ENCODE assay signal across 7 mouse cellular contexts in genomic region chr8:106929155-106929913, GRCm38 (mm10). TPM values are rescaled to one million over a fixed set of nuclear protein-coding genes. Genes with fewer than 3 reads are reported as not detected.
A peak's percentile ranks its signal among the peaks of the same experiment; 100 is the strongest.
DNase-seq lines count a peak whose midpoint lies in the region; ATAC-seq and TF ChIP-seq lines count a peak whose summit lies in the region.

No protein-coding gene starts in this region.

- peak; percentile 99 for DNase-seq in adipocyte (ENCODE audit: low spot score)
- DNase-seq in embryonic facial prominence, embryonic 11.5 days (ENCODE audit: low spot score): peak; percentile 63
- peak; percentile 46 for DNase-seq in hindlimb bud, embryonic 11.5 days (ENCODE audit: extremely low spot score, low read depth, low spot score)
- no peak for DNase-seq in thymus, postnatal 36 days
- no peak for DNase-seq in forebrain, postnatal 0 days
- no peak for DNase-seq in spleen, adult 12 weeks (ENCODE audit: low spot score)

- H3K27ac ChIP-seq in embryonic facial prominence, embryonic 11.5 days (replicated peaks; ENCODE audit: low read depth, low read length): no peak overlapping the region
- H3K27ac ChIP-seq in lung, embryonic 16.5 days (ENCODE audit: low read length): peak overlapping the region; percentile 91
- H3K27ac ChIP-seq in forebrain, postnatal 0 days (ENCODE audit: low read depth, low read length): no peak overlapping the region

- H3K27me3 ChIP-seq in embryonic facial prominence, embryonic 11.5 days (ENCODE audit: control insufficient read depth, insufficient read depth, low read length): no peaks in the 10 kb centered on the region
- H3K27me3 ChIP-seq in lung, embryonic 16.5 days (ENCODE audit: control insufficient read depth, insufficient read depth, low read depth, low read length): no peaks in the 10 kb centered on the region
- H3K27me3 ChIP-seq in forebrain, postnatal 0 days (ENCODE audit: insufficient read depth, low read length): peaks cover 4% of the 10 kb centered on the region

- no peak for TF ChIP-seq CTCF in forebrain, postnatal 0 days (IDR thresholded peaks at IDR 0.05; ENCODE audit: low read depth)

- no peak overlapping the region for H3K4me3 ChIP-seq in embryonic facial prominence, embryonic 11.5 days (ENCODE audit: low read depth, low read length)
- H3K4me3 ChIP-seq in lung, embryonic 16.5 days (ENCODE audit: low read length): no peak overlapping the region
- no peak overlapping the region for H3K4me3 ChIP-seq in forebrain, postnatal 0 days (ENCODE audit: low read depth, low read length)

- no peak overlapping the region for H3K4me2 ChIP-seq in embryonic facial prominence, embryonic 11.5 days (ENCODE audit: low read depth, low read length)
- H3K4me2 ChIP-seq in lung, embryonic 16.5 days (ENCODE audit: low read depth, low read length): no peak overlapping the region
- H3K4me2 ChIP-seq in forebrain, postnatal 0 days (ENCODE audit: low read depth): no peak overlapping the region

- H3K9ac ChIP-seq in embryonic facial prominence, embryonic 11.5 days (replicated peaks; ENCODE audit: low read length): no peak overlapping the region
- H3K9ac ChIP-seq in lung, embryonic 16.5 days (ENCODE audit: low read length): no peak overlapping the region
- no peak overlapping the region for H3K9ac ChIP-seq in forebrain, postnatal 0 days

- no peaks in the 10 kb centered on the region for H3K9me3 ChIP-seq in embryonic facial prominence, embryonic 11.5 days (replicated peaks; ENCODE audit: control insufficient read depth, low read length)
- H3K9me3 ChIP-seq in lung, embryonic 16.5 days (ENCODE audit: control insufficient read depth, low read length): no peaks in the 10 kb centered on the region
- no peaks in the 10 kb centered on the region for H3K9me3 ChIP-seq in forebrain, postnatal 0 days (ENCODE audit: low read length)

- ATAC-seq in embryonic facial prominence, embryonic 11.5 days (replicated peaks; ENCODE audit: insufficient number of reproducible peaks, low FRiP score, low TSS enrichment, low read depth): no peak
- ATAC-seq in lung, embryonic 16.5 days (ENCODE audit: low read depth): peak; percentile 80
- no peak for ATAC-seq in forebrain, postnatal 0 days

- 32% methylated on average over 6 of the region's 6 CpGs for WGBS in embryonic facial prominence, embryonic 11.5 days
- 33% methylated on average over 6 of the region's 6 CpGs for WGBS in lung, embryonic 16.5 days
- whole genome bisulfite sequencing in forebrain, postnatal 0 days: 60% methylated on average over 6 of the region's 6 CpGs

- no peaks in the 10 kb centered on the region for H3K4me1 ChIP-seq in embryonic facial prominence, embryonic 11.5 days (ENCODE audit: control insufficient read depth, insufficient read depth, low read length)
- H3K4me1 ChIP-seq in lung, embryonic 16.5 days (replicated peaks; ENCODE audit: control insufficient read depth, insufficient read depth, low read length): peaks cover 26% of the 10 kb centered on the region
- no peaks in the 10 kb centered on the region for H3K4me1 ChIP-seq in forebrain, postnatal 0 days (ENCODE audit: insufficient read depth)

- H3K36me3 ChIP-seq in embryonic facial prominence, embryonic 11.5 days (replicated peaks; ENCODE audit: control insufficient read depth, insufficient read depth, low read depth, low read length): no peaks in the 10 kb centered on the region
- H3K36me3 ChIP-seq in lung, embryonic 16.5 days (ENCODE audit: control insufficient read depth, insufficient read depth, low read length): no peaks in the 10 kb centered on the region
- no peaks in the 10 kb centered on the region for H3K36me3 ChIP-seq in forebrain, postnatal 0 days (ENCODE audit: insufficient read depth)

RNA-seq across cellular contexts. Expression of gene Sntb2, which starts 6.2 kb away (rescaled TPM):
- polyA plus RNA-seq in embryonic facial prominence, embryonic 11.5 days (2014; fragmentation: Nextera tagmentation; extraction: Ambion mirVana): 7.4 TPM in 2 replicates
- 15.0 and 15.7 TPM in 2 replicates for polyA plus RNA-seq in lung, embryonic 16.5 days (2015; fragmentation: Nextera tagmentation; extraction: Ambion mirVana)
- 6.1 and 6.9 TPM in 2 replicates for total RNA-seq in forebrain, postnatal 0 days (2014; rRNA removed)
- 1.7 and 3.0 TPM in 2 replicates for polyA plus RNA-seq in forebrain, postnatal 0 days (2015; fragmentation: Nextera tagmentation; extraction: Ambion mirVana)

RNA-seq across cellular contexts. Expression of gene Utp4, which starts 35.9 kb away (rescaled TPM):
- polyA plus RNA-seq in embryonic facial prominence, embryonic 11.5 days (2014; fragmentation: Nextera tagmentation; extraction: Ambion mirVana): 90.3 and 93.0 TPM in 2 replicates
- polyA plus RNA-seq in lung, embryonic 16.5 days (2015; fragmentation: Nextera tagmentation; extraction: Ambion mirVana): 54.4 and 59.7 TPM in 2 replicates
- 22.2 and 23.2 TPM in 2 replicates for total RNA-seq in forebrain, postnatal 0 days (2014; rRNA removed)
- polyA plus RNA-seq in forebrain, postnatal 0 days (2015; fragmentation: Nextera tagmentation; extraction: Ambion mirVana): 26.9 and 30.4 TPM in 2 replicates

RNA-seq across cellular contexts. Expression of gene Has3, which starts 59.3 kb away (rescaled TPM):
- 0.18 and 0.31 TPM in 2 replicates for polyA plus RNA-seq in embryonic facial prominence, embryonic 11.5 days (2014; fragmentation: Nextera tagmentation; extraction: Ambion mirVana)
- polyA plus RNA-seq in lung, embryonic 16.5 days (2015; fragmentation: Nextera tagmentation; extraction: Ambion mirVana): 0.23 and 0.24 TPM in 2 replicates
- 18.1 and 19.7 TPM in 2 replicates for total RNA-seq in forebrain, postnatal 0 days (2014; rRNA removed)
- 0.77 and 0.86 TPM in 2 replicates for polyA plus RNA-seq in forebrain, postnatal 0 days (2015; fragmentation: Nextera tagmentation; extraction: Ambion mirVana)

Comparison
In these comparisons a context has a peak if more than half of its experiments do, and no peak if none do; other contexts are left out.
1. DNase-seq: peak in adipocyte (single experiment), embryonic facial prominence, embryonic 11.5 days (single experiment) and hindlimb bud, embryonic 11.5 days (single experiment); none in thymus, postnatal 36 days (0 of 2), forebrain, postnatal 0 days (single experiment) and spleen, adult 12 weeks (single experiment).